Mouse (Mus musculus) hindbrain, embryonic 16.5 days (tissue): ENCODE measurements around the gene Pnrc2. TPM values are rescaled to one million over a fixed set of nuclear protein-coding genes. Genes with fewer than 3 reads are reported as not detected.

Source experiments
- ATAC-seq: fragments of 200-750 bp; cut with Nextera tagmentation; 2 replicates; pipeline ENCODE4 v1.8.0; 2017; ENCODE audit warnings: moderate TSS enrichment, moderate library complexity
- H3K27ac ChIP-seq: fragments of 300-500 bp; sonication (generic); 2 replicates; pipeline ENCODE4 v1.5.1; 2014; ENCODE audit warnings: low read depth, mild to moderate bottlenecking, control low read depth, low read length, moderate library complexity
- H3K27me3 ChIP-seq: fragments of 300-500 bp; sonication (generic); replicated peaks from 2 replicates; pipeline ENCODE4 v1.6.1; 2014; ENCODE audit warnings: low read length; ENCODE audit not compliant: control insufficient read depth, insufficient read depth
- H3K36me3 ChIP-seq: fragments of 300-500 bp; sonication (generic); 2 replicates; pipeline ENCODE4 v1.6.1; 2014; ENCODE audit warnings: mild to moderate bottlenecking, low read length, moderate library complexity, mixed read lengths; ENCODE audit not compliant: control insufficient read depth, insufficient read depth
- H3K4me1 ChIP-seq: fragments of 300-500 bp; sonication (generic); 2 replicates; pipeline ENCODE4 v1.6.1; 2014; ENCODE audit warnings: low read depth, low read length; ENCODE audit not compliant: control insufficient read depth, insufficient read depth
- H3K4me2 ChIP-seq: fragments of 300-500 bp; sonication (generic); 2 replicates; pipeline ENCODE4 v1.6.1; 2014; ENCODE audit warnings: mild to moderate bottlenecking, low read length, control low read depth, moderate library complexity
- H3K4me3 ChIP-seq: fragments of 300-500 bp; sonication (generic); 2 replicates; pipeline ENCODE4 v1.5.1; 2014; ENCODE audit warnings: mild to moderate bottlenecking, low read length, control low read depth, moderate library complexity
- H3K9ac ChIP-seq: fragments of 300-500 bp; sonication (generic); 2 replicates; pipeline ENCODE4 v1.6.1; 2014; ENCODE audit warnings: low read depth, mild to moderate bottlenecking, control low read depth, low read length, moderate library complexity
- H3K9me3 ChIP-seq: fragments of 300-500 bp; sonication (generic); 2 replicates; pipeline ENCODE4 v1.6.1; 2014; ENCODE audit warnings: mild to moderate bottlenecking, low read length, moderate library complexity; ENCODE audit not compliant: control insufficient read depth
- WGBS: fragments of 180-500 bp; shearing (Covaris S2); extraction: QIAGEN DNeasy Blood & Tissue Kit; methylation state at CpG from one replicate; pipeline ENCODE4 v1.1.7; 2014; 5-methylcytosine and 5-hydroxymethylcytosine counted together
- polyA plus RNA-seq: library from polyadenylated mRNA; unstranded; fragments of >200 nt; fragmentation: Nextera tagmentation; extraction: Ambion mirVana; gene quantifications from 2 replicates; pipeline ENCODE4 v1.2.1, GENCODE M21; 2015

Pnrc2 gene
- 98.2 and 103 TPM in 2 replicates for polyA plus RNA-seq

- H3K9ac ChIP-seq: peak within 1 kb of the TSS; percentile 86
- H3K27ac ChIP-seq: peak within 1 kb of the TSS; percentile 99
- peaks cover 41% of the 10 kb centered on the region for H3K4me1 ChIP-seq
- H3K36me3 ChIP-seq: peaks cover 3% of the 10 kb centered on the region
- peak within 1 kb of the TSS; percentile 87 for H3K4me2 ChIP-seq
- WGBS: under 1% methylated on average over 54 of the region's 60 CpGs
- H3K4me3 ChIP-seq: peak within 1 kb of the TSS; percentile 79
- no peaks in the 10 kb centered on the region for H3K9me3 ChIP-seq
- peak; percentile 97 for ATAC-seq
- H3K27me3 ChIP-seq: no peaks in the 10 kb centered on the region
Observed at GRCm38 (mm10) chr4:135873526-135874202, at the start of gene Pnrc2. TSS of gene Pnrc2 (minus strand) at chr4:135873850.

GRCm38 (mm10) chr4:135922190-135922589 lies 48.5 kb upstream of the Pnrc2 start:
- no peak overlapping the region for H3K4me3 ChIP-seq

GRCm38 (mm10) chr4:135921257-135922120 lies 47.8 kb upstream of the Pnrc2 start:
- Histone ChIP-seq H3K4me1 (peaks cover 7% of the 10 kb centered on the region), H3K27me3 (no peaks in the 10 kb centered on the region), H3K9me3 (no peaks in the 10 kb centered on the region), H3K4me2 (peak overlapping the region; percentile 83), H3K36me3 (peaks cover 6% of the 10 kb centered on the region; the same call in 1 of the 2 replicates), H3K9ac (peak overlapping the region; percentile 82), H3K4me3 (peak overlapping the region; percentile 80), H3K27ac (peak overlapping the region; percentile 80)
- ATAC-seq: no peak
- WGBS: 4% methylated on average over 26 of the region's 26 CpGs

More at GRCm38 (mm10) chr4:135922190-135922589, 48.5 kb upstream of the Pnrc2 start:
- H3K36me3 ChIP-seq: peaks cover 8% of the 10 kb centered on the region; the same call in 1 of the 2 replicates
- H3K4me1 ChIP-seq: peaks cover 7% of the 10 kb centered on the region
- H3K9me3 ChIP-seq: no peaks in the 10 kb centered on the region
- H3K27me3 ChIP-seq: no peaks in the 10 kb centered on the region
- H3K9ac ChIP-seq: no peak overlapping the region
- WGBS: 95% methylated on average over 1 of the region's 1 CpGs
- H3K27ac ChIP-seq: no peak overlapping the region
- peak overlapping the region; percentile 83 for H3K4me2 ChIP-seq
- ATAC-seq: no peak

GRCm38 (mm10) chr4:135920304-135921241 lies 46.9 kb upstream of the Pnrc2 start, which contains the start of gene Fuca1:
TSS of gene Fuca1 (plus strand) at chr4:135920735.
- Histone ChIP-seq H3K4me3 (peak within 1 kb of the TSS; percentile 80), H3K4me2 (peak within 1 kb of the TSS; percentile 83), H3K27ac (peak within 1 kb of the TSS; percentile 80), H3K9ac (peak within 1 kb of the TSS; percentile 82), H3K9me3 (no peaks in the 10 kb centered on the region), H3K27me3 (no peaks in the 10 kb centered on the region), H3K36me3 (no peaks in the 10 kb centered on the region), H3K4me1 (peaks cover 7% of the 10 kb centered on the region)
- WGBS: 2% methylated on average over 54 of the region's 60 CpGs
- ATAC-seq: peak; percentile 98

GRCm38 (mm10) chr4:135919280-135919639 lies 45.6 kb upstream of the Pnrc2 start:
- no peak overlapping the region for H3K9ac ChIP-seq
- no peak overlapping the region for H3K27ac ChIP-seq
- no peak for ATAC-seq
- H3K4me1 ChIP-seq: peaks cover 7% of the 10 kb centered on the region
- no peaks in the 10 kb centered on the region for H3K9me3 ChIP-seq
- H3K36me3 ChIP-seq: no peaks in the 10 kb centered on the region
- H3K4me2 ChIP-seq: no peak overlapping the region
- H3K4me3 ChIP-seq: no peak overlapping the region
- WGBS: 92% methylated on average over 3 of the region's 3 CpGs
- H3K27me3 ChIP-seq: no peaks in the 10 kb centered on the region

GRCm38 (mm10) chr4:135918635-135919279 lies 45.1 kb upstream of the Pnrc2 start:
- no peak overlapping the region for H3K4me3 ChIP-seq
- H3K9me3 ChIP-seq: no peaks in the 10 kb centered on the region
- H3K27me3 ChIP-seq: no peaks in the 10 kb centered on the region
- no peak overlapping the region for H3K4me2 ChIP-seq
- H3K9ac ChIP-seq: no peak overlapping the region
- no peak overlapping the region for H3K27ac ChIP-seq
- WGBS: 90% methylated on average over 13 of the region's 13 CpGs
- no peak for ATAC-seq
- no peaks in the 10 kb centered on the region for H3K36me3 ChIP-seq
- H3K4me1 ChIP-seq: peaks cover 7% of the 10 kb centered on the region

- H3K27me3 ChIP-seq: no peaks in the 10 kb centered on the region
- H3K9ac ChIP-seq: no peak overlapping the region
- H3K27ac ChIP-seq: no peak overlapping the region
- WGBS: 81% methylated on average over 4 of the region's 4 CpGs
- H3K9me3 ChIP-seq: no peaks in the 10 kb centered on the region
- no peaks in the 10 kb centered on the region for H3K36me3 ChIP-seq
- H3K4me1 ChIP-seq: no peaks in the 10 kb centered on the region
- no peak for ATAC-seq
- no peak overlapping the region for H3K4me2 ChIP-seq
- H3K4me3 ChIP-seq: no peak overlapping the region
Observed at GRCm38 (mm10) chr4:135913433-135913832, 39.8 kb upstream of the Pnrc2 start.

GRCm38 (mm10) chr4:135912835-135913234 lies 39.2 kb upstream of the Pnrc2 start:
- Histone ChIP-seq H3K27ac (no peak overlapping the region), H3K4me2 (no peak overlapping the region), H3K4me3 (no peak overlapping the region), H3K27me3 (no peaks in the 10 kb centered on the region), H3K36me3 (no peaks in the 10 kb centered on the region), H3K9me3 (no peaks in the 10 kb centered on the region), H3K9ac (no peak overlapping the region), H3K4me1 (no peaks in the 10 kb centered on the region)
- 9% methylated on average over 3 of the region's 3 CpGs for WGBS
- peak; percentile 50; the same call in 1 of the 2 replicates for ATAC-seq
